Mouse (Mus musculus): ENCODE results near the gene Ibtk. TPM values are rescaled to one million over a fixed set of nuclear protein-coding genes. Genes with fewer than 3 reads are reported as not detected.

The Ibtk gene
- polyA plus RNA-seq, 1 experiment from 2014 or later, result 46.1 TPM

Other genes starting within 250 kb of the Ibtk start
- 25.2 and 28.6 TPM in 2 replicates for gene Tpbg, start 93.0 kb upstream of the Ibtk start, polyA plus RNA-seq (2014; fragmentation: Nextera tagmentation; extraction: Ambion mirVana)